Mouse (Mus musculus): ENCODE measurements around the gene Sema7a. TPM values are rescaled to one million over a fixed set of nuclear protein-coding genes. Genes with fewer than 3 reads are reported as not detected.
A peak's percentile ranks its signal among the peaks of the same experiment; 100 is the strongest.

Gene Sema7a
- polyA plus RNA-seq, 1 experiment from 2014 or later, result 2.5 TPM

- WGBS, result 90% methylated on average over 12 of the region's 12 CpGs
- no peak overlapping the region for H3K27ac ChIP-seq (replicated peaks)
- ATAC-seq (ENCODE audit: low FRiP score, low read depth), result no peak
- H3K4me1 ChIP-seq (replicated peaks), result peaks cover 21% of the 10 kb centered on the region
- H3K36me3 ChIP-seq, result peaks cover 31% of the 10 kb centered on the region
- H3K4me2 ChIP-seq, result no peak overlapping the region
- H3K9me3 ChIP-seq, result no peaks in the 10 kb centered on the region
- no peak overlapping the region for H3K4me3 ChIP-seq
- H3K9ac ChIP-seq, result no peak overlapping the region
- no peaks in the 10 kb centered on the region for H3K27me3 ChIP-seq
These were observed 15.2 kb downstream of the Sema7a start for GRCm38 (mm10) chr9:57954962-57955744.

- Histone ChIP-seq H3K9ac (no peak overlapping the region), H3K4me1 (replicated peaks) (peaks cover 15% of the 10 kb centered on the region), H3K4me2 (no peak overlapping the region), H3K27me3 (no peaks in the 10 kb centered on the region), H3K9me3 (no peaks in the 10 kb centered on the region), H3K4me3 (no peak overlapping the region), H3K27ac (replicated peaks) (no peak overlapping the region), H3K36me3 (peaks cover 37% of the 10 kb centered on the region)
- 92% methylated on average over 6 of the region's 6 CpGs for WGBS
- no peak for ATAC-seq (ENCODE audit: low FRiP score, low read depth)
These were observed 15.9 kb downstream of the Sema7a start for GRCm38 (mm10) chr9:57955764-57956163.

- Histone ChIP-seq H3K36me3 (peaks cover 39% of the 10 kb centered on the region), H3K4me1 (replicated peaks) (peaks cover 10% of the 10 kb centered on the region), H3K27me3 (no peaks in the 10 kb centered on the region), H3K9me3 (no peaks in the 10 kb centered on the region), H3K9ac (no peak overlapping the region), H3K4me3 (no peak overlapping the region), H3K27ac (replicated peaks) (no peak overlapping the region), H3K4me2 (no peak overlapping the region)
- ATAC-seq (ENCODE audit: low FRiP score, low read depth), result no peak
- WGBS, result 92% methylated on average over 9 of the region's 9 CpGs
These were observed 16.4 kb downstream of the Sema7a start for GRCm38 (mm10) chr9:57956196-57956837.

DNA sequence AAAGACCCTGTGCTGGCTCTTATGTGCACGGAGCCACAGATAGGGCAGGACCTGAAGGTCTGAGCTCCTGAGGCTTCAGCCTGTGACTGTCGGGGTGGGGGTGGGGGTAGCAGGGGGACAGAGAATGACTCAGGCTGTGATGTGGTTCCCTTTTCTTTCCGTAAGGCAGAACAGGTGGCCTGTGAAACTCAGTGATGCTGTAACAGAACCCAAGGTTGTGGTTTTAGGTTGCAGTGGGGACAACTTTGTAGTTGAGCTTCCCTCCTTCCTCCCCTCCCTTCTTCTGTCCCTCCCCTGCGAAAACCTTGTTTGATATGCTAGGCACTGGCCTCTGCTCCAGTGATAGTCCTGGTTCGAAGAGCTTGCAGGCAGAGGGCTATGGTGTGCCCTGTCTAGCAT lies 16.9 kb downstream of the Sema7a start:
- H3K36me3 ChIP-seq, result peaks cover 39% of the 10 kb centered on the region
- 83% methylated on average over 5 of the region's 5 CpGs for WGBS
- H3K27me3 ChIP-seq, result no peaks in the 10 kb centered on the region

GRCm38 (mm10) chr9:57958615-57959014 lies 18.7 kb downstream of the Sema7a start:
- H3K4me2 ChIP-seq, result no peak overlapping the region
- no peaks in the 10 kb centered on the region for H3K4me1 ChIP-seq (replicated peaks)
- H3K9me3 ChIP-seq, result no peaks in the 10 kb centered on the region
- no peak for ATAC-seq (ENCODE audit: low FRiP score, low read depth)
- H3K27me3 ChIP-seq, result no peaks in the 10 kb centered on the region
- peaks cover 39% of the 10 kb centered on the region for H3K36me3 ChIP-seq
- H3K27ac ChIP-seq (replicated peaks), result no peak overlapping the region
- H3K9ac ChIP-seq, result no peak overlapping the region
- WGBS, result 78% methylated on average over 1 of the region's 1 CpGs
- no peak overlapping the region for H3K4me3 ChIP-seq

More for the DNA sequence above, 16.9 kb downstream of the Sema7a start:
- H3K27ac ChIP-seq (replicated peaks), result no peak overlapping the region
- no peak overlapping the region for H3K4me2 ChIP-seq
- no peaks in the 10 kb centered on the region for H3K9me3 ChIP-seq
- no peak for ATAC-seq (ENCODE audit: low FRiP score, low read depth)
- no peak overlapping the region for H3K4me3 ChIP-seq
- H3K4me1 ChIP-seq (replicated peaks), result peaks cover 4% of the 10 kb centered on the region
- no peak overlapping the region for H3K9ac ChIP-seq

DNA sequence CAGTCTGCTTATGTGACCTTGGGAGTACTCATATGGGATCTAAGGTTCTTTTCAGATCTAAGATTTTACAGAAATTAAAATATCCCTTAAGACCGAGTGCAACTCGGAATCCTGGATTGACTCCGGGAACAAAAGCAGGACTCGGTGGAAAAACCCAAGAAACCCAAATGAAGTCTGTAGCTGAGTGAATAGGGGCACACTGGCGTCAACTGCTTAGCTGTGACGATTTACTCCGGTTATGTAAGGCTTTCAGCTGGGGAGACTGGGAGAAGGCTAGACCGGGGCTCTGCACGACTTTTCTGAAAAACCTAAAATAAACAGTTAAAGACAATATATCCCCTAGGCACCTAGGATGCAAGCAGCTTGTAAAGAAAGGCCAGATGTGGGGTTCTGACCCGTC lies 19.5 kb downstream of the Sema7a start:
- H3K9ac ChIP-seq, result no peak overlapping the region
- no peak overlapping the region for H3K4me3 ChIP-seq
- WGBS, result 77% methylated on average over 10 of the region's 10 CpGs
- no peaks in the 10 kb centered on the region for H3K27me3 ChIP-seq
- no peaks in the 10 kb centered on the region for H3K4me1 ChIP-seq (replicated peaks)
- H3K9me3 ChIP-seq, result no peaks in the 10 kb centered on the region
- H3K36me3 ChIP-seq, result peaks cover 39% of the 10 kb centered on the region
- no peak for ATAC-seq (ENCODE audit: low FRiP score, low read depth)
- H3K4me2 ChIP-seq, result no peak overlapping the region
- no peak overlapping the region for H3K27ac ChIP-seq (replicated peaks)

GRCm38 (mm10) chr9:57959886-57960866 lies 20.3 kb downstream of the Sema7a start:
- H3K4me1 ChIP-seq (replicated peaks), result 0 out of 2 replicates have a peak, but pooled peaks cover 3% of the 10 kb centered on the region
- no peak for ATAC-seq (ENCODE audit: low FRiP score, low read depth)
- H3K27ac ChIP-seq (replicated peaks), result no peak overlapping the region
- H3K9ac ChIP-seq, result no peak overlapping the region
- no peak overlapping the region for H3K4me2 ChIP-seq
- 89% methylated on average over 17 of the region's 17 CpGs for WGBS
- no peak overlapping the region for H3K4me3 ChIP-seq
- H3K9me3 ChIP-seq, result no peaks in the 10 kb centered on the region
- H3K36me3 ChIP-seq, result peaks cover 39% of the 10 kb centered on the region
- no peaks in the 10 kb centered on the region for H3K27me3 ChIP-seq

- Histone ChIP-seq H3K4me2 (no peak overlapping the region), H3K4me1 (replicated peaks) (0 out of 2 replicates have a peak, but pooled peaks cover 3% of the 10 kb centered on the region), H3K9ac (no peak overlapping the region), H3K27ac (replicated peaks) (peak overlapping the region; percentile 42; the same call in 1 of the 2 replicates), H3K36me3 (peaks cover 32% of the 10 kb centered on the region), H3K27me3 (no peaks in the 10 kb centered on the region), H3K9me3 (no peaks in the 10 kb centered on the region), H3K4me3 (no peak overlapping the region)
- WGBS, result 89% methylated on average over 15 of the region's 15 CpGs
- ATAC-seq (ENCODE audit: low FRiP score, low read depth), result no peak
These were observed 21.3 kb downstream of the Sema7a start for GRCm38 (mm10) chr9:57961226-57961625.

- peaks cover 25% of the 10 kb centered on the region for H3K36me3 ChIP-seq
These were observed 22.2 kb downstream of the Sema7a start for GRCm38 (mm10) chr9:57961863-57962778.

GRCm38 (mm10) chr9:57963249-57963997 lies 23.5 kb downstream of the Sema7a start:
- WGBS, result 92% methylated on average over 4 of the region's 4 CpGs
- Histone ChIP-seq H3K9ac (no peak overlapping the region), H3K36me3 (peaks cover 16% of the 10 kb centered on the region), H3K4me2 (no peak overlapping the region), H3K9me3 (no peaks in the 10 kb centered on the region), H3K4me3 (no peak overlapping the region), H3K4me1 (replicated peaks) (0 out of 2 replicates have a peak, but pooled peaks cover 3% of the 10 kb centered on the region), H3K27me3 (no peaks in the 10 kb centered on the region), H3K27ac (replicated peaks) (no peak overlapping the region)
- ATAC-seq (ENCODE audit: low FRiP score, low read depth), result no peak

More at GRCm38 (mm10) chr9:57961863-57962778, 22.2 kb downstream of the Sema7a start:
- 0 out of 2 replicates have a peak, but pooled peaks cover 3% of the 10 kb centered on the region for H3K4me1 ChIP-seq (replicated peaks)
- H3K27me3 ChIP-seq, result no peaks in the 10 kb centered on the region
- no peak overlapping the region for H3K4me2 ChIP-seq
- no peak overlapping the region for H3K4me3 ChIP-seq
- H3K9ac ChIP-seq, result no peak overlapping the region
- 66% methylated on average over 17 of the region's 17 CpGs for WGBS
- no peak for ATAC-seq (ENCODE audit: low FRiP score, low read depth)
- no peaks in the 10 kb centered on the region for H3K9me3 ChIP-seq
- H3K27ac ChIP-seq (replicated peaks), result no peak overlapping the region

Data from hindbrain, embryonic 15.5 days (tissue).